Mouse (Mus musculus): Measurements from ENCODE around the gene Gng8.

- TF ChIP-seq EP300 (IDR thresholded peaks at IDR 0.05; ENCODE audit: low read depth) (no peak), CTCF (IDR thresholded peaks at IDR 0.05; ENCODE audit: low read depth) (no peak)
Observed at GRCm38 (mm10) chr7:16920150-16920579, 28.6 kb downstream of the Gng8 start.
